17 mouse cellular contexts compared by ENCODE assay signal in the genomic region with DNA sequence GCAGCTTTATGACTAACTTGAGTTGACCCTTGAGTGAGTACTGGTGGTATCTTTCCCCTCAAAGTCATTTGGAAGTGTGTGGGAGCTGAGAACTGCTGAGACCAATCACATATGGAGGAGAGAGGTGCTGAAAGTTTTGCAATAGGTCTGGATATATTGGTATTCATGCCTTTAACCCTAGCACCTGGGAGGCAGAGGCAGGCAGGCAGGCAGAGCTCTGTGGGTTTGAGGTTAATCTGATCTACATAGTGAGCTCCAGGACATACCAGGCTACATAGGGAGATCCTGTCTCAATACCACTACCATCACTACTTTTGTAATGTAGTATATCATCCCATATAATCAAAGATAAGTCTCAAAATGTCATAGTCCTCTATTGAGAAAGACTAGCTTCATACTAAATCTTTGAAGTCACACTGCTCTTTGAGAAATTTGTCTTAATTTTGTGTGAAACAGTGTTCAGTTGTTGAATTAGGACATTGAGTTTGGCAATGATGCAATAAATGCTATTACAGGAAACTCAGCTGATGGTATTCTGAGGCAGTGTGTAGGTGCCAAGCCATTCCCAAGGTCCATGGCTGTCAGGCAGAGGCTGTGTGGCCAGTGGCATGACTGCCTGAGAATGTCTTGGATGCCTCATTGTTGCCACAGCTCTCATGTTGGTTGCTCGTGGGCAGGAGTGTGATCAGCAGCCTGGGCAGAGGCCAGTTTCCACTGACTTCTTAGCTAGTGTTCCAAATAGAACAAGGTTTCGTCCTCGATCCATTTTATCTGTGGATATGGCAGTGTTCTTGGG. TPM values are rescaled to one million over a fixed set of nuclear protein-coding genes. Genes with fewer than 3 reads are reported as not detected.
DNase-seq lines count a peak whose midpoint lies in the region; ATAC-seq lines count a peak whose summit lies in the region.
"Had no signal": no experiment of that assay in that cellular context is flagged by ENCODE, and none has a peak within 500 bp of the region (broad histone marks: within the 10 kb centered on the region; RNA-seq: fewer than 3 reads in every experiment).

No protein-coding gene starts in this region.

- WGBS in heart, embryonic 12.5 days: 86% methylated on average over 3 of the region's 3 CpGs
- 92% methylated on average over 3 of the region's 3 CpGs for WGBS in intestine, embryonic 16.5 days

- no peaks in the 10 kb centered on the region for H3K27me3 ChIP-seq in heart, embryonic 12.5 days (replicated peaks)
- no peaks in the 10 kb centered on the region for H3K27me3 ChIP-seq in intestine, embryonic 16.5 days (replicated peaks; ENCODE audit: control insufficient read depth, insufficient read depth, low read length)
- H3K27me3 ChIP-seq: embryonic facial prominence, embryonic 12.5 days; neural tube, embryonic 12.5 days had no signal

- no peaks in the 10 kb centered on the region for H3K9me3 ChIP-seq in heart, embryonic 12.5 days (replicated peaks)
- H3K9me3 ChIP-seq in intestine, embryonic 16.5 days (ENCODE audit: control insufficient read depth, low read length): no peaks in the 10 kb centered on the region
- H3K9me3 ChIP-seq: embryonic facial prominence, embryonic 12.5 days; neural tube, embryonic 12.5 days had no signal

- H3K4me2 ChIP-seq in heart, embryonic 12.5 days: no peak overlapping the region
- H3K4me2 ChIP-seq in intestine, embryonic 16.5 days (ENCODE audit: low read depth, low read length): no peak overlapping the region
- H3K4me2 ChIP-seq: embryonic facial prominence, embryonic 12.5 days; liver, embryonic 11.5 days; neural tube, embryonic 12.5 days had no signal

- H3K4me3 ChIP-seq in heart, embryonic 12.5 days: no peak overlapping the region
- no peak overlapping the region for H3K4me3 ChIP-seq in brown adipose tissue, adult 24 weeks (ENCODE audit: insufficient read depth, low read depth, low read length)
- H3K4me3 ChIP-seq in intestine, embryonic 16.5 days (ENCODE audit: low read length): no peak overlapping the region
- H3K4me3 ChIP-seq: embryonic facial prominence, embryonic 12.5 days; neural tube, embryonic 12.5 days had no signal

- peaks cover 11% of the 10 kb centered on the region; the same call in 1 of the 2 replicates for H3K36me3 ChIP-seq in heart, embryonic 12.5 days
- H3K36me3 ChIP-seq in intestine, embryonic 16.5 days (ENCODE audit: control insufficient read depth, insufficient read depth, low read length): peaks cover 6% of the 10 kb centered on the region; the same call in 1 of the 2 replicates

- H3K4me1 ChIP-seq in heart, embryonic 12.5 days (replicated peaks): 0 out of 2 replicates have a peak, but pooled peaks cover 3% of the 10 kb centered on the region
- no peaks in the 10 kb centered on the region; the same call in 1 of the 2 replicates for H3K4me1 ChIP-seq in brown adipose tissue, adult 24 weeks (ENCODE audit: control insufficient read depth, insufficient read depth, insufficient read length, low read length)
- H3K4me1 ChIP-seq in intestine, embryonic 16.5 days (ENCODE audit: control insufficient read depth, insufficient read depth, low read length): no peaks in the 10 kb centered on the region
- H3K4me1 ChIP-seq: embryonic facial prominence, embryonic 12.5 days had no signal

- no peak overlapping the region for H3K27ac ChIP-seq in heart, embryonic 12.5 days (ENCODE audit: poor library complexity, severe bottlenecking)
- H3K27ac ChIP-seq in brown adipose tissue, adult 24 weeks (replicated peaks; ENCODE audit: low read depth, low read length): peak overlapping the region; percentile 90
- H3K27ac ChIP-seq in intestine, embryonic 16.5 days (ENCODE audit: low read length): no peak overlapping the region
- H3K27ac ChIP-seq: embryonic facial prominence, embryonic 12.5 days; neural tube, embryonic 12.5 days; stomach, postnatal 0 days had no signal

- no peak overlapping the region for H3K9ac ChIP-seq in heart, embryonic 12.5 days
- no peak overlapping the region for H3K9ac ChIP-seq in intestine, embryonic 16.5 days (ENCODE audit: low read depth, low read length)
- H3K9ac ChIP-seq: embryonic facial prominence, embryonic 12.5 days; neural tube, embryonic 12.5 days had no signal

- ATAC-seq in heart, embryonic 12.5 days (ENCODE audit: insufficient number of reproducible peaks, low FRiP score): no peak
- no peak for ATAC-seq in intestine, embryonic 16.5 days
- ATAC-seq: activated CD4-positive, CD25-positive, alpha-beta regulatory T cell, adult 4 months; hindbrain, embryonic 16.5 days had no signal

- peak; percentile 19 for DNase-seq in heart, adult 8-10 months (ENCODE audit: low spot score)
- peak; percentile 17 for DNase-seq in lung, postnatal 36 days
- DNase-seq in lung, postnatal 4 days: no peak
- no peak for DNase-seq in retina, embryonic 14.5 days (ENCODE audit: low spot score)
- DNase-seq: cerebellum, adult 18-20 months; kidney, postnatal 4 days; right cerebral cortex, postnatal 14 days had no signal

RNA-seq across cellular contexts. Expression of a gene that starts 30.5 kb away (rescaled TPM):
- total RNA-seq in heart, adult 8-10 months (2022): not detected
- not detected in 2 replicates for polyA plus RNA-seq in heart, embryonic 12.5 days (2016; fragmentation: Nextera tagmentation; extraction: Ambion mirVana)
- not detected in 2 replicates for polyA plus RNA-seq in brown adipose tissue, adult 24 weeks (2012; ENCODE audit: insufficient read depth, insufficient read length, missing spikeins)
- polyA plus RNA-seq in intestine, embryonic 16.5 days (2015; fragmentation: Nextera tagmentation; extraction: Ambion mirVana): 0.17 TPM in 1 of 2 replicates, not detected in the other
- total RNA-seq: gastrocnemius, postnatal 36 days had no signal
- polyA plus RNA-seq: activated CD4-positive, CD25-positive, alpha-beta regulatory T cell, adult 4 months; embryonic facial prominence, embryonic 12.5 days; liver, embryonic 11.5 days; neural tube, embryonic 12.5 days; stomach, postnatal 0 days had no signal

Comparison
In these comparisons a context has a peak if more than half of its experiments do, and no peak if none do; other contexts are left out.
1. DNase-seq: peak in heart, adult 8-10 months (single experiment) and lung, postnatal 36 days (single experiment); none in lung, postnatal 4 days (0 of 2) and retina, embryonic 14.5 days (single experiment).